Mouse (Mus musculus) T-helper 17 cell (primary cell): ENCODE data around the gene Cntnap5b.
"Not testable (repeated sequence)": the region's sequence is repeated elsewhere in the genome, so short reads cannot be mapped to it uniquely, and the experiment has no call there.

ENCODE experiments used
- in situ Hi-C, 2 experiments: fragments of 300-600 bp; cut with MboI, MseI; formaldehyde crosslinking; loops; 1 replicate in 1 of 2; 2 replicates in 1 of 2; pipeline ENCODE4 v1.15.1; 2025; ENCODE audit warnings: high pct_unique_total_duplicates in 2 of 2

The Cntnap5b gene

GRCm38 (mm10) chr1:99772614-99773013 lies at the start of gene Cntnap5b:
Cntnap5b (plus strand) TSS chr1:99772765.
- in situ Hi-C loops, result no loop called here

- in situ Hi-C loops, result no loop called here
Observed at GRCm38 (mm10) chr1:99759996-99760395, 12.6 kb upstream of the Cntnap5b start.

- in situ Hi-C loops, result no loop called here
Observed at GRCm38 (mm10) chr1:99772183-99772582, 382 bp upstream of the Cntnap5b start.

GRCm38 (mm10) chr1:99774144-99774543 lies 1.6 kb downstream of the Cntnap5b start:
- in situ Hi-C loops, result no loop called here

- in situ Hi-C loops, result no loop called here
Observed at GRCm38 (mm10) chr1:99813334-99814110, 41.0 kb downstream of the Cntnap5b start.

GRCm38 (mm10) chr1:99872344-99872743 lies 99.8 kb downstream of the Cntnap5b start:
- in situ Hi-C loops, result no loop called here

- in situ Hi-C loops, result no loop called here
Observed at GRCm38 (mm10) chr1:99907774-99908173, 135.2 kb downstream of the Cntnap5b start.

- in situ Hi-C loops, result loop anchor here in 1 of 2 experiments (10.0 kb wide), 1 partner anchor 1779 kb away; no protein-coding TSS in a partner anchor
Observed at GRCm38 (mm10) chr1:99943515-99943914, 170.9 kb downstream of the Cntnap5b start.

- in situ Hi-C loops, result no loop called here
Observed at GRCm38 (mm10) chr1:99959428-99959987, 186.9 kb downstream of the Cntnap5b start.

- in situ Hi-C loops, result no loop called here
Observed at GRCm38 (mm10) chr1:99967300-99968089, 194.9 kb downstream of the Cntnap5b start.

GRCm38 (mm10) chr1:99970184-99971086 lies 197.9 kb downstream of the Cntnap5b start:
- in situ Hi-C loops, result no loop called here

- in situ Hi-C loops, result not testable (repeated sequence)
Observed at GRCm38 (mm10) chr1:100001226-100001625, 228.7 kb downstream of the Cntnap5b start.

- in situ Hi-C loops, result no loop called here
Observed at GRCm38 (mm10) chr1:100006021-100006745, 233.6 kb downstream of the Cntnap5b start.

- in situ Hi-C loops, result no loop called here
Observed at GRCm38 (mm10) chr1:100041808-100042207, 269.2 kb downstream of the Cntnap5b start.

- in situ Hi-C loops, result no loop called here
Observed at GRCm38 (mm10) chr1:100079812-100080211, 307.2 kb downstream of the Cntnap5b start.

- in situ Hi-C loops, result no loop called here
Observed at GRCm38 (mm10) chr1:100100516-100100915, 328.0 kb downstream of the Cntnap5b start.

- in situ Hi-C loops, result no loop called here
Observed at GRCm38 (mm10) chr1:100101017-100101416, 328.5 kb downstream of the Cntnap5b start.

- in situ Hi-C loops, result no loop called here
Observed at GRCm38 (mm10) chr1:100104343-100104742, 331.8 kb downstream of the Cntnap5b start.

GRCm38 (mm10) chr1:100122410-100122935 lies 349.9 kb downstream of the Cntnap5b start:
- in situ Hi-C loops, result no loop called here
